Mouse (Mus musculus) neural tube, embryonic 11.5 days (tissue): ENCODE measurements around the gene Rbm28. TPM values are rescaled to one million over a fixed set of nuclear protein-coding genes. Genes with fewer than 3 reads are reported as not detected.

Experiments used
- ATAC-seq: fragments of 200-750 bp; cut with Nextera tagmentation; 2 replicates; pipeline ENCODE4 v1.8.0; 2017; ENCODE audit warnings: moderate number of reproducible peaks, mild to moderate bottlenecking, moderate TSS enrichment, moderate library complexity; ENCODE audit not compliant: insufficient read depth, low FRiP score, low TSS enrichment
- DNase-seq: peaks from one replicate; pipeline ENCODE4 v3.0.0-alpha.2; 2015; ENCODE audit warnings: low spot score
- H3K27ac ChIP-seq: fragments of 300-500 bp; sonication (generic); 2 replicates; pipeline ENCODE4 v1.5.1; 2014; ENCODE audit warnings: low read depth, mild to moderate bottlenecking, low read length
- H3K27me3 ChIP-seq: fragments of 300-500 bp; sonication (generic); 2 replicates; pipeline ENCODE4 v1.6.1; 2014; ENCODE audit warnings: mild to moderate bottlenecking, low read length, mixed read lengths; ENCODE audit not compliant: control insufficient read depth, insufficient read depth
- H3K36me3 ChIP-seq: fragments of 300-500 bp; sonication (generic); 2 replicates; pipeline ENCODE4 v1.6.1; 2014; ENCODE audit warnings: mild to moderate bottlenecking, low read length, moderate library complexity, mixed read lengths; ENCODE audit not compliant: control insufficient read depth, insufficient read depth
- H3K4me1 ChIP-seq: fragments of 300-500 bp; sonication (generic); 2 replicates; pipeline ENCODE4 v1.6.1; 2014; ENCODE audit warnings: low read length, mixed read lengths; ENCODE audit not compliant: control insufficient read depth, insufficient read depth
- H3K4me2 ChIP-seq: fragments of 300-500 bp; sonication (generic); 2 replicates; pipeline ENCODE4 v1.6.1; 2014; ENCODE audit warnings: low read depth, mild to moderate bottlenecking, moderate library complexity
- H3K4me3 ChIP-seq: fragments of 300-500 bp; sonication (generic); 2 replicates; pipeline ENCODE4 v1.5.1; 2014; ENCODE audit warnings: low read depth, low read length
- H3K9ac ChIP-seq: fragments of 300-500 bp; sonication (generic); 2 replicates; pipeline ENCODE4 v1.6.1; 2014; ENCODE audit warnings: mild to moderate bottlenecking, low read length
- H3K9me3 ChIP-seq: fragments of 300-500 bp; sonication (generic); 2 replicates; pipeline ENCODE4 v1.6.1; 2016; ENCODE audit warnings: low read length; ENCODE audit not compliant: control insufficient read depth
- WGBS: fragments of 180-500 bp; shearing (Covaris S2); extraction: QIAGEN DNeasy Blood & Tissue Kit; methylation state at CpG from one replicate; pipeline ENCODE4 v1.1.7; 2014; 5-methylcytosine and 5-hydroxymethylcytosine counted together
- polyA plus RNA-seq: library from polyadenylated mRNA; unstranded; fragments of >200 nt; fragmentation: Nextera tagmentation; extraction: Ambion mirVana; gene quantifications from 2 replicates; pipeline ENCODE4 v1.2.1, GENCODE M21; 2014

Rbm28 gene
- polyA plus RNA-seq, 1 experiment from 2014 or later, result 70.7 TPM

DNA sequence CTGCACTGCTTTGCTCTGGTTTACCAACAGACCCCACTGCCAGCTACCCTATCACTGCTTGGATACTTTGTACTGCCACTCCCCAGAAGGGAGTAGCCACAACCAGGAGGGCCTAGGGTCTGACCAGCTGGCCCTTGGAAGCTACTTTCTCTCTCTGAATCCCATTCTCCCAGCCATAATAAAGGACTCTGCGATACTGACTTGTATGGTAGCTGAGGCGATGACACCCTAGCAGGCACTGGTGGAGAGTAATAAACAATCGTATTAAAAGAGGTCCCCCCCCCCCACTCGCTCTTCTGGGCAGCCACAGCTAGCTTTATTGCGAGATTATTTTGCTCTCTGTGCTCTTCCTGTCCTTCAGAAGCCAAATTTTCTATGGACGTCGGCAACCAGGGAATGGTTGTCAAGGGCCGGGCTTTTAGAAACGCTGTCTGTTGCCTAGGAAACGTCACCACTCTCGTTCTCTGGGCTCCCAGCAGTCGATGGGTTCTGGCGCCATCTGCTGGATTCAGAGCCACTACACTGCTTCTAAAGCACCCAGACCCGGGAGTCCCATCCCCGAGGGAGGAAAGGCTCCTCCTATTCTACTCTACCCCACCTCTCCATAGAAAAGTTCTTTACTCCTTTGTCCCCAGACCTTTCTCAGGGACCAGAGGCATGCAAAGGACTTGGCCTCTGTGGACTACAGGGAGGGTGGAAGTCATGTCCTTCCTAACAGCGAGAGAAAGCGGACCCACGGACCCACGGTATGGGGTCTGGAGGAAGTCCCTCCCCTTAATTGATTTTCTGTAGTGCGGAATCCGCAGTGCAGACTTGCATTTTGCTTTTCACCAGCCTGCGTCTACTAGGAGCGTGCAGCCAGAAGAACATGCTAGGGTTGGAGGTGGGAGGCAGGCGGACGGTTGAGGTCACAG, 33.8 kb upstream of the Rbm28 start:
- peak; percentile 81 for ATAC-seq
- H3K4me1 ChIP-seq, result 0 out of 2 replicates have a peak, but pooled peaks cover 4% of the 10 kb centered on the region
- H3K27me3 ChIP-seq, result no peaks in the 10 kb centered on the region
- WGBS, result 11% methylated on average over 25 of the region's 25 CpGs
- peak; percentile 94 for DNase-seq
- peak overlapping the region; percentile 19 for H3K4me3 ChIP-seq
- H3K9ac ChIP-seq, result no peak overlapping the region; the same call in 1 of the 2 replicates
- no peaks in the 10 kb centered on the region; the same call in 1 of the 2 replicates for H3K36me3 ChIP-seq
- H3K4me2 ChIP-seq, result peak overlapping the region; percentile 37
- H3K27ac ChIP-seq, result no peak overlapping the region
- no peaks in the 10 kb centered on the region for H3K9me3 ChIP-seq

DNA sequence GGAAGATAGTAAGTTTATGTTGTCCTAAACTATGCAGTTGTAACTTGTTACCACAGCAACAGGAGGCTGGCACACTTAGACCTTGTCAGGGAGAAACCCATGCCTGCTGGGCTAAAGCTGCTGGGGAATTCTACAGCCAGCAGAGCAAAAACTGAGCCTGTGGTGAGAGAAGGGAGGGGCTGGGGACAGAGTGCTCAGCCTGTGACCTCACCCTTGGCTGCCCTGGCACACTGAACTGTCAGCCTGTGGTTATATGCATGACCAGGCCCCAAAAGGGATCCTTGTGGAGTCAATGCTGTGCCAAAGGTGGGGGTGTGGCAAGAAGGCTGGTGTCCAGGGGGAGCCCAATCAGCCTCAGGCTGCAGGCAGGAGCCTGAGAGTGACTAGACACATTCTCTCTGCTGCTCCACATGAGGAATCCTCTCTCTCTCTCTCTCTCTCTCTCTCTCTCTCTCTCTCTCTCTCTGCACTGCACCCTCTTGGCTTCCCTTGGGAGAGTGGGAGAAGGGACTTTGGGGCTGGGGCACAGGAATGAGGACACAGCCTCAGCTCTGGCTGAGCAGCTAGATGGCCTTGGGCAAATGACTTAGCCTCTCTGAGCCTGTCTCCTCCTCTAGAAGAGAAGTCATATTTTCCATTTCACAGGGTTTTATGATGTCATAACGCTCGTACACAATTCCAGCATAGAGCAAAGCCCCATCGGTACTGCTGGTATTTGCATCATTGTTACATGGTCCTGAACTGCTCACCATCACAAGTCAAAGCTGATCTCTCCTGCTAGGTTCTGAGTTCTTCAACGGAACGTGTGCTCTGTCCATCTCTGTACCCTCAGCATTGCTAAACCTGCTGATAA, 31.3 kb upstream of the Rbm28 start:
- Histone ChIP-seq H3K4me3 (no peak overlapping the region), H3K9me3 (no peaks in the 10 kb centered on the region), H3K4me2 (no peak overlapping the region), H3K4me1 (0 out of 2 replicates have a peak, but pooled peaks cover 4% of the 10 kb centered on the region), H3K27me3 (no peaks in the 10 kb centered on the region), H3K36me3 (no peaks in the 10 kb centered on the region), H3K9ac (no peak overlapping the region), H3K27ac (no peak overlapping the region)
- DNase-seq (no peak), ATAC-seq (no peak)
- WGBS, result 84% methylated on average over 5 of the region's 5 CpGs

DNA sequence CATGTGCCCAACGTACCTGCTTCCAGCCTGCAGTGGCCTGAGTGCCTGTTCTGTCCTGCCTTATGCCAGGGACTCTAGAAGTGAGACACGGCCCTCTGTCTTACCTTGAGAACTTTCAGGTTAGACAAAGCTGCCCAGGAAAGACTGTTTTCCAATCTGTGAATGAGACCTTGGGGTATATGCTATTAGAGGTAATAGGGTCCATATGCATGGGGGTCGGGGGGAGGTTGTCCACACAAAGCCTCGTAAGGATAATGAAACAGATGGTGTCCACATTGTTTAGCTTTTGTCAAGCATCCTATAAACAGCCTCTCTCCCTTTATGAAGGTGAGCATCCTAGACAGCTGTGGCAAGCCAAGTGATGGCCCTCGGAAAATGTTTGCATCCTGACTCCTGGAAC, 30.3 kb upstream of the Rbm28 start:
- no peak overlapping the region for H3K27ac ChIP-seq
- no peaks in the 10 kb centered on the region for H3K9me3 ChIP-seq
- DNase-seq, result no peak
- H3K4me1 ChIP-seq, result 0 out of 2 replicates have a peak, but pooled peaks cover 4% of the 10 kb centered on the region
- no peak for ATAC-seq
- H3K4me3 ChIP-seq, result no peak overlapping the region
- no peak overlapping the region for H3K4me2 ChIP-seq
- no peaks in the 10 kb centered on the region for H3K27me3 ChIP-seq
- H3K36me3 ChIP-seq, result no peaks in the 10 kb centered on the region
- 80% methylated on average over 5 of the region's 5 CpGs for WGBS
- H3K9ac ChIP-seq, result no peak overlapping the region

DNA sequence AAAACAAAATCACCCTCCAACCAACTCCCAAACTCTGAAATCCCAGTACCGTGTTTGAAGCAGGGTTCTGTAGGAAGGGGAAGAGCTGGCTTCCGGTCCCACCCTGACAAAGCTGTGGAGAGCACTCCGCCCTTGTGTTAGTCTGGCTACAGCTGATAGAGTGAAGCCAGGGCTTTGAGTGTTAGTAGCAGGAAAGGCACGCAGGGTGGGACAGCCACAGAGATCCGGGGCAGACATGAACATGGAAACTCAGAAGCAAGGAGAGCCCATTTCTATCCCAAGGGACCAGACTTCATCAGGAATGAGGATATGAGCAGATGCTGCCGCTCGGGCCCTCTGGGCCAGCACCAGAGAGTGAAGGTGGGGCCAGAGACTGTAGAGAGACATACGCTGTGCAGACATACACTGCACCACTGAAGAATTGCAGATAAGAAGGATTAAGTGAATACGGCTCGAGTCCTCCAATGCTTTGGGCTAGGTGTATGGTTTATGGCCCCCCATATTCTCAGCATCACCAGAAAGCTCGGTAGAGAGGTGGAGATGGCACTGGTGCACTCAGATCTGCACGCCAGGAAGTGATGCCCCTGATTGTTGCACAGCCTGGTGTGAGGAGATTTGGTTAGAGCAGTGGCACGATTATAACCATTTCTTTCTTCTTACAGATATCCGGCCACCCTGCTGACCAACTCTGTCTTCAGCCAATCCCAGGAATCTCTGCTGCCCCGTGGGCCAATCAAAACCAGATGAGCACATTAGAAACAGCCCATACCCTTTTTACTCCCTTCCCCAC, 29.4 kb upstream of the Rbm28 start:
- 78% methylated on average over 15 of the region's 15 CpGs for WGBS
- no peaks in the 10 kb centered on the region for H3K9me3 ChIP-seq
- H3K36me3 ChIP-seq, result no peaks in the 10 kb centered on the region
- H3K27me3 ChIP-seq, result no peaks in the 10 kb centered on the region
- DNase-seq (no peak), ATAC-seq (no peak)
- H3K4me1 ChIP-seq, result 0 out of 2 replicates have a peak, but pooled peaks cover 4% of the 10 kb centered on the region
- H3K27ac ChIP-seq, result no peak overlapping the region
- H3K4me2 ChIP-seq, result no peak overlapping the region
- H3K9ac ChIP-seq, result no peak overlapping the region
- no peak overlapping the region for H3K4me3 ChIP-seq

DNA sequence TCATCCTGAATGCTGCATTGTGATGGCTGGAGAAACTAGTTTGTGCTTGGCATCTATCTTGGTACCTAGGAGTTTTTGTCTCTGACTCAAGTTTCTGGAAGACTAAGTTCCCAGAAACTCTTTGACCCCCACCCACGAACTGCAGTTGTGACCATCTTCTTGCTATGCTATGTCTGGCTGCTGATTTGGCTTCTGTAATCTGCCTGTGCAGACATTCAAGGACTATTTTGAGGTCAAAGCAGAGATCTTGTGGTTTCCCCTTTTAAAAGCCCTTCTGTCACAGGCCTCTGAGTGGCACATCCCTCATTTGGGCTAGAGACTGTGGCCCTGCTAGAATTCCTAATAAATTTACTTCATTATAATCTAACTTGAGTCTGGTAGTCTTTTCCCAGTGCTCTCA, 23.1 kb upstream of the Rbm28 start:
- Histone ChIP-seq H3K36me3 (no peaks in the 10 kb centered on the region), H3K27ac (no peak overlapping the region), H3K27me3 (no peaks in the 10 kb centered on the region), H3K4me1 (no peaks in the 10 kb centered on the region), H3K4me2 (no peak overlapping the region), H3K9ac (no peak overlapping the region), H3K4me3 (no peak overlapping the region), H3K9me3 (no peaks in the 10 kb centered on the region)
- 64% methylated on average over 1 of the region's 1 CpGs for WGBS
- DNase-seq (no peak), ATAC-seq (no peak)

DNA sequence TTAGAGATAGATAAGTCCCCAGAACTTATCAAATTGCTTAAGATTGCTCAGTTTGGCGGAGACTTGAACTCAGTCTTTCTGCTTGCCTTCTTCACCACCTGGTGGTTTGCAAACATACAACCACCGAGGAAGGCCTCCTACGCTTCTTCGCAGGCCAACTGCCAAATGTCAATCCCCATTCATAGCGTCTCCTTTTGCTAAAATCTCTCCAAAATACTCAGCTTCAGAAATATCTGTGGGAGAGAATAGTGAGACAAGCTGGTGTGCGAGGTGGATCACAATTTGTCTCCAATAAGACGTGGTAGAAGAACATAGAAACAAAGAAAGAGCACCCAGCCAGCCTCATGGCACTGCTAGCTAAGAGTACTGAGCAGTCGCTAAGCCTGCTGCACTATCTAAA, 15.0 kb upstream of the Rbm28 start:
- ATAC-seq (no peak), DNase-seq (no peak)
- H3K4me3 ChIP-seq, result peak overlapping the region; percentile 58
- peak overlapping the region; percentile 91 for H3K4me2 ChIP-seq
- no peak overlapping the region for H3K9ac ChIP-seq
- no peaks in the 10 kb centered on the region for H3K9me3 ChIP-seq
- peaks cover 8% of the 10 kb centered on the region for H3K4me1 ChIP-seq
- 47% methylated on average over 8 of the region's 8 CpGs for WGBS
- no peak overlapping the region for H3K27ac ChIP-seq
- H3K36me3 ChIP-seq, result no peaks in the 10 kb centered on the region
- peaks cover 8% of the 10 kb centered on the region for H3K27me3 ChIP-seq

DNA sequence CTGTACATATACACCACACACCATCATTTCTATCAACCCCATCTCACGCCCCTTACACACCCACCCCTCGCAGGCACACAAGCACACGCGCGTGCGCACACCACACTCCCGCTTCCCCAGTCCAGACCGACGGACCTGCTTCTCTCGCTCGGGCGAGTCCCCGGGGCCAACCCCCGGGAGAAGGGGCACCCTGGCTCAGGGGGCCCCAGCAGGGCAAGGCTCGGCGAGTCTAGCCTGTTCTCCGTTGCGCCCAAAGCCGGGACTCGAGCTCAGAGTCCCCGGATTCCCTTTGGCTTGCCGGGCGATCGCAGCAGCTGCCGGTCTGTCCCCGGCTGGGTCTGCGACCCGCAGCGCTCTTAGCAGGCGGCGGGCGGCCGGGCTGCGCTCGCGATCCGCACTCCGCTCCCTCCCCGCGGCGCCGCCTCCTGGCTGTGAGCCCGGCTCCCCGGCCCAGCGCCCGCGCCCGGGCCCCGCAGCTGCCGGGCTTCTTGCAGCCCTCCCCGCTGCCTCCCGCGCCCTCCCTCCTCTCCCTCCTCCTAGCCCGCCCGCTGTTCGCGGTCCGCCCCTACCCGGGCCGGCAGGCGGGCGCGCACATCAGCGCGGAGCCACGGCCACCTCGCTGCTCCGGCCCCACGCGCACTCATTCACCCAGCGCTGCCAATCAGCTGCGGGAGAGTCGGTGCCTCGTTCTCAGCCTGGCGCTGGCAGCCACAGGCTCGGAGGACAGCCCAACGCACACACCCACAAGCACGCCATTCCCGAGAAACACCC, 14.3 kb upstream of the Rbm28 start, which contains the start of gene Prrt4:
TSS of gene Prrt4 (minus strand) at position 697 of the 771 bp plus-strand sequence.
- Histone ChIP-seq H3K9me3 (no peaks in the 10 kb centered on the region), H3K27me3 (peaks cover 8% of the 10 kb centered on the region), H3K4me1 (peaks cover 8% of the 10 kb centered on the region), H3K4me3 (peak within 1 kb of the TSS; percentile 58), H3K9ac (peak within 1 kb of the TSS; percentile 78), H3K27ac (no peak within 1 kb of the TSS), H3K4me2 (peak within 1 kb of the TSS; percentile 91), H3K36me3 (no peaks in the 10 kb centered on the region)
- WGBS, result under 1% methylated on average over 62 of the region's 79 CpGs
- DNase-seq (peak; percentile 75), ATAC-seq (peak; percentile 75)
